Mouse (Mus musculus) embryonic fibroblast, embryonic 13.5 days (primary cell): ENCODE data around the gene F12. TPM values are rescaled to one million over a fixed set of nuclear protein-coding genes. Genes with fewer than 3 reads are reported as not detected.
"Not testable (repeated sequence)": the region's sequence is repeated elsewhere in the genome, so short reads cannot be mapped to it uniquely, and the experiment has no call there.

Experiments
- H3K27ac ChIP-seq: 2 replicates; pipeline ENCODE4 v1.5.1; 2012; ENCODE audit warnings: low read length, control low read depth, inconsistent platforms; ENCODE audit not compliant: insufficient read depth
- H3K4me1 ChIP-seq: 2 replicates; pipeline ENCODE4 v1.6.1; 2011; ENCODE audit warnings: low read length; ENCODE audit not compliant: control insufficient read depth, insufficient read depth
- H3K4me3 ChIP-seq: 2 replicates; pipeline ENCODE4 v1.5.1; 2011; ENCODE audit warnings: mild to moderate bottlenecking, control low read depth, low read length; ENCODE audit not compliant: insufficient read depth
- CTCF ChIP-seq: IDR thresholded peaks from 2 replicates; pipeline ENCODE4 v1.5.1; 2011; ENCODE audit warnings: mild to moderate bottlenecking, control low read depth, low read length, moderate library complexity, borderline replicate concordance; ENCODE audit not compliant: insufficient read depth
- POLR2A ChIP-seq: IDR thresholded peaks from 2 replicates; pipeline ENCODE4 v1.6.1; 2011; ENCODE audit warnings: low read depth, mild to moderate bottlenecking, control low read depth, low read length, moderate library complexity
- polyA plus RNA-seq: library from polyadenylated mRNA; stranded (reverse); fragments of >200 nt; gene quantifications from 2 replicates; pipeline ENCODE4 v1.2.4, GENCODE M21; 2011; ENCODE audit warnings: low read depth; ENCODE audit not compliant: missing spikeins, insufficient read length

The F12 gene
- polyA plus RNA-seq, 1 experiment, result not detected

DNA sequence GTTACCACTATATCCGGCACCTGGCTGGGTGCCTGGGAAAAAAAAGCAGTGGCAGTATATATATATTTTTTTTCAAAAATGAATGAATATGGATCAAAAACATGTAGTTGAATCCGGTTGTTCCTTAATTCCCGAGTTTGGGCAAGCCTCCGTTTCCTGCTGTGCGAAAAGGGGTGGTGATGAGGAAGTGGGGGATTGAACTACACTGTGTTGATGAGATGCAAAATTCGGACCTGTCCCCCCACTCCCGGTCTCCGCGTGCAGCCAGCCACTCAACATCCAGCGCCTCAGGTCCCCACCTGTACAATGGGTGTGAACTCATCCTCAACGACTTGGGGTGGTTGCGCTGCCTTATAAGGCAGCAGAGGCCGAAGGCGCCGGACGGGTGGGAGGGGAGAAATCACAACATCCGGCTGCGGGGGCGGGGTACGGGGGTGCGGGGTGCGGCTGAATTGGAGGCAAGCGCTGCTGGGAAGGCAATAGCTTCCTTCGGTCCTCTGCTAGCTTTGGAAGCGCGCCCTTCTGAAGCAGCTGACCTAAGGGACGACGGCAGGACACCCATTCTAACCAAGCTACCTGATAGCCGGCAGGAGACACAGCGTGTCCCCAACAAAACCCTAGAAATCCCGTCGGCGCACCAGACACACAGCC lies 17.8 kb upstream of the F12 start:
- Histone ChIP-seq H3K4me1 (peaks cover 8% of the 10 kb centered on the region; the same call in 1 of the 2 replicates), H3K27ac (peak overlapping the region; percentile 97), H3K4me3 (peak overlapping the region; percentile 49)
- TF ChIP-seq POLR2A (peak; percentile 61), CTCF (no peak)

DNA sequence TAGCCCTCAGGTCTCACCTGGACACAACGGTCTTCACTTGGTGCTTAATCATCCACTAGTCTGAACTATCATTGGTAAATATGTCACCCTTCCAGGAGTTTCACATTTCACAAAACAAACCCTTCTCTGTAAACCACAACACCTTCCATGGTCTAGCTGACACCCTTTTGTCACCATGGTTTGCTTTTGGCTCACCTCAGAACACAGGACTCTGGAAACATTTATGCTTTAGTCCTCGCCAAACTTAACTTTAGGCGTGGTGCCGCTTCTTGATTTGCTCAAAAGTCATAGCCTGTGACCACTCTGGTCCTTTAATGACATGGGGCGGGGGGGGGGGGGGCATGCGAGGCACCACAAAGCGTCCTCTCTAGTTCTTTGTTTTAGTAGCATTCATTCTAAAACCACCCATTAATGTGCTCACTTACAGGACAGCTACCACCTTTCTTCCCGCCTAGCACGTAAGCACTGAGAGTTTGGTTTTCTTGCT lies 17.2 kb upstream of the F12 start:
- no peak for TF ChIP-seq CTCF
- 0 out of 2 replicates have a peak, but pooled peaks have one; percentile 32 for TF ChIP-seq POLR2A
- H3K4me3 ChIP-seq, result peak overlapping the region; percentile 49
- peaks cover 8% of the 10 kb centered on the region; the same call in 1 of the 2 replicates for H3K4me1 ChIP-seq
- H3K27ac ChIP-seq, result peak overlapping the region; percentile 97

DNA sequence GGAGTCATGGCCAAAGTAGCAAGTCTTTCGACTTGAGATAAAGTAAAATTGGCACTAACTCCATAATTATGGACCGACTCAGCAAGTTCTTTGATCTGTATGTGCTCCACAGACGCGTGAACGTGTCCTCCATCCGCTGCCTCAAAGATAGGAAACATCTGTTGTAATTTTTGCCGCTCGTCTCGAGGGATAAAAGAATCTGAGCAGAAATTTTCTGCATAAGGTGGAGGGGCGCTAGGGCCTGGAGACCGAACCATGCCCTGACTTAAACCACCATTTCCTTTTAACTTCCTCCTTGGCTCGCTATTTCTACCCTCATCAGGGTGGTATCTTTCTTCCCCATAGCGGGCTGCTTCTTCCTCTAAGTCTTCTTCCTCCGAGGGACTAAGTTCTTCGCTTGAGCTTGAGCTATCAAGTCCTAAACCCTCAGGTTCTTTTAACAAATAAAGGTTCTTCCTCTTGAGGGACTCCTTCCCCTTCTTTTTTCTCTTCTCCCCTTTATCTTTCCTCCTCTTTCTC lies 10.6 kb upstream of the F12 start:
- not testable (repeated sequence) for H3K4me1 ChIP-seq, H3K4me3 ChIP-seq, H3K27ac ChIP-seq

DNA sequence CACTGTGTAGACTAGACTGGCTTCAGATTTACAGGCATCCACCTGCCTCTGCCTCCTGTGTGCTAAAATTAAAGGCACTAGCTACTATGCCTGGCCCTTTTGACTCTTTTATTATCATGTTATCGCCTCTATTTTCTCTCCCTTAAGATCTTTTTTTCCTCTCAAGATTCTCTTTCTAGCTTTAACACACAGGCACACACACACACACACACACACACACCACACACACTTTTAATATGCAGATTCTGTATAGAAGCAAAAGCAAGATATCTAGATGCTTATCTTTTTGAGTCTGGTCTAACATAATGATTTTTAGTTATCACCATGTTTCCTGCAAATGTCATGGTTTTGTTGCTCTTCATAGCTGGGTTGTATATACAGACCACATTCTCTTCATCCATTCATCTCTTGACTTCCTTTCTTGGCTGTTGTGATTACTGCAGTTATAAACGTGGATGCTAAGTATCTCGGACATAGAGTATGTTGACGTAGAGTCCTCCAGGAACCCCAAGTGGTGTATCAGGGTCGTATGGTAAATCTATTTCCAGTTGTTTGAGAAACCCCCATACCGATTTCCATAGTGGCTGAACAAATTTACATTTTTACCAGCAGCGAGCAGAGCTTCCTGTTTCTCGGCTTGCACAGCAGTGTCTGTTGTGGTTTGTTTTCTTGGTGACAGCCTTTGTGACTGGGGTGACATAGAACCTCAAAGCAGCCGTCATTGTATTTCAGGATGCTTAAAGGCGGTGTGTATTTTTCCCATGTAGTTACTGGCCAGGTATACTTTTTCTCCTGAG lies 5.5 kb upstream of the F12 start:
- TF ChIP-seq CTCF, result no peak
- TF ChIP-seq POLR2A, result no peak
- Histone ChIP-seq H3K27ac (no peak overlapping the region), H3K4me3 (no peak overlapping the region), H3K4me1 (no peaks in the 10 kb centered on the region)

DNA sequence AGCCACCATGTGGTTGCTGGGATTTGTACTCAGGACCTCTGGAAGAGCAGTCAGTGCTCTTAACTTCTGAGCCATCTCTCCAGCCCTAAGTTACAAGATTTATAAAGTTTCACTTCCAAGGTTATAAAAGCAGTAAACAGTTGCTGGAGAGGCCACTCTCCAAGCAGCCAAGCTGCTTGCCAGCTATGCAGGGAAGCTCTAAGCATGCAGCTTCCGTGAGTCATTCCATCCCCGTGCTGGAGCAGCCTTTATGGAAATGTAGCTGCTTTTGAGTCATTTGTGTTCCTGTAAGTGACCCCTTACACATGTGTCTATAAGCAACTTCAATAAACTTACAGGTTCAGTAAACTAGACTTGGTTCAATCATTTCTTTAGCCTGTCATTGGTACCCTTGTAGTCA lies 4.0 kb upstream of the F12 start:
- TF ChIP-seq CTCF (no peak), POLR2A (no peak)
- H3K4me1 ChIP-seq, result no peaks in the 10 kb centered on the region
- no peak overlapping the region for H3K27ac ChIP-seq

DNA sequence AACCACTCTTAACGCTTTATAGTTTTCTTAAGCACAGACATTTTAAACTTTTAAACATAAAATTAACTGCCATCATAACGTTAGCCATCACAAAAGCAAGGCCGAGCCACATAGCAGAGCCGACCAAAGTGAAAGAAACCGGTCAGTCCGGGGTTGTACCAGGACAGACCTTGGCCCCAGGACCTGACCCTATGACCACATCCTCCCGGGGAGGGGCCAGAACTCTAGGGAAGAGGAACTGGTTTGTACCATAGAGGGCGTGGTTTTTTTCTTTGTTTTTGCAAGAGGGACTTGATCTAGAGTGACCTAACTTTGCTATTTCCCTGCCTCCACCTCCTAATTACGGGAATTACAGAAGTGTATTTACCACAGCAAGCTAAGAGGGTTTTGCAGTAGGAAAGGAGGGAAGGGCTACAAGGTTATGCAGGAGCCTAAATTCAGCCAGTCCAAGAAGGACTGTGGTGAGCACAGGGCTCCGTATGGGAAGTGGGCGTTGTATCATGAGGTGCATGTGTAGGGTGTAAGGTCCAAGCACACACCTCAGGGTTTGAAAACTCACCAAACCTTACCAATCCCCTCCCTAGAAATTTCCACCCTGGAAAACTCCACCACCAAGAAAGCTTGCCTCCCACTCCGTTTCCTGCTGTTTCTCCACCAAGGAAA lies 2.8 kb upstream of the F12 start:
- no peaks in the 10 kb centered on the region for H3K4me1 ChIP-seq
- TF ChIP-seq CTCF, result no peak
- no peak for TF ChIP-seq POLR2A
- no peak overlapping the region for H3K4me3 ChIP-seq
- no peak overlapping the region for H3K27ac ChIP-seq

More for the DNA sequence above, 4.0 kb upstream of the F12 start:
- H3K4me3 ChIP-seq, result no peak overlapping the region

DNA sequence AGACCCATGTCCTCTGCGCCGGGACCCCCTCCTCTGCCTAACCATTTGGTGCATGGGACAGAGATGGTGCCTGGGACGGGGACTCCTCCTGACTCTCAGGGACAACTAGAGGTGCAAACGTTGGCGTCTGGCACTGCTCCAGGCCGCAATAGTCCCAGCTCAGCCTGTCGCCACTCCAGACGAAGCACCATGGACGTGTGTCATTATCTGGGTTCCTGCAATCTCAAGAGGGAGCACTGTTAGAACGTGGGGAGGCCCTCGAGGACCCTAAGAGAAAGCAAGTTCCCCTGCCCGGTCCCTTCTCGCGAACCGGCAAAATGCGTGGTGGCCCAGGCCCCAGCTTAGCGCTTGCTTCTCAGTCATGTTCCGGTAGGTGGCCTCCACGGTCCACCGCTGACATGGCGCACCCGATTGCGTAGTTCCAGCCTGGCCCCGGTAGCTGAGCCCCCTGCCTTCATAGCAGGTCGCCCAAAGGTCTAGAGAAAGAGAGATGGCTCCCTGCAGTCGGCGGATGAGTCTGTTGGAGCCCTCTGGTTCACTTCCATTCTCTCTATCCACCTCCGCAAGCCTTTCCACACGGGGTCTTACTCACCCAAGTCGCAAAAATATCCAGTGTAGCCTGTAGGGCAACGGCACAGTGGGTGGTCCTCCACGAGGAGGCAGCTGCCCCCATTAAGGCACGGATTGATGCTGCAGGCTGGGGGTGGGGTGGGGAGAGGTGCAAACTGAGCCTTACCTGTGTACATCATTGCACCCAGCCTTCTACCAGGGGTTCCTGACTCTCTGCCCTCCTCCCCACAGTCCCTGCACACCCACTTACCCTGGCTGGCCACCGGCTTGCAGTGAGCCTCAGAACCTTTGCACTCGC lies 5.4 kb downstream of the F12 start:
- peak; percentile 86 for TF ChIP-seq CTCF
- TF ChIP-seq POLR2A, result no peak
- H3K27ac ChIP-seq, result no peak overlapping the region
- no peak overlapping the region for H3K4me3 ChIP-seq
- H3K4me1 ChIP-seq, result no peaks in the 10 kb centered on the region

DNA sequence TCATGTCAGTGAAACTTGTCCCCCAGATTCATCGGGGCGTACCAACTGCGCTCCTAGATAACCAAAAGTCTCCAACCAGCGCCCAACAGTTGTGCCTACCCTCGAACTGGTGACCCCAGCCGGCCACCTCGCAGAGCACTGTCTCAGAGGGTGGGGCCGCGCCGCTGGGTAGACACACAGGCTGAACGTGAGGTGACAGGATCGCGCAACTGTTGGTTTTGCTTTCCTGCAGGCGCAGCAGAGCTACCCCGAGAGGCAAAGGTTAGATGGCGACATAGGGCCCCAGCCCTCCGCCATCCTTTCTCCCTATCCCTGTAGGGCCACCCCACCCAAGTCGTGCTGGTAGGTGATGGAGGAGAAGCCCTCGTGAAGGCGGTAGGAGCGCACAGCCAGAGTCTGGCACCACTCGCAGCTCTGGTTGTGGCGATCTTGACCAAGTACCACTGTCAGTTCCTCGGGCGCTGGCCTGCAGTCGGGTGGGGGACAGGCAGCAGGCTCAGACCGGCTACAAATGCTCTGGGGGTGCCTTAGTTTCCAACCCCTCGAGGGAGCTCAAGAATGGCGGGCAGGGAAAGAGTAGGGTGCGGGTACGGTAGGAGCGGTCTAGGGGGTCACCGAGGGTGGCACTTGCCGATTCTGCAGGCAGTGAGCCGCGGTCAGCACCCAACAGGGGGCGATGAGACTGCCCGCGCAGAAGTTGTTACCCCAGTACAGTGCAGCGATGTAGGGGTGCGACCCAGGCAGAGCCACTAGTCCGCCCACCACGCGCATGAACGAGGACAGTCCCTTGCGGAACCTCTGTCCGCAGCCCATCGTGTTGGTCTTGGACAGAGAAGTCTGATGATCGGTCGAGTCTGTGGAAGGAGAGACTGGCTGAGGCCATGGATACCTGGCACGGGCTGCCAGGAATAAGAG lies 6.3 kb downstream of the F12 start:
- Histone ChIP-seq H3K4me3 (no peak overlapping the region), H3K4me1 (no peaks in the 10 kb centered on the region), H3K27ac (no peak overlapping the region)
- TF ChIP-seq CTCF (no peak), POLR2A (no peak)
